Mouse (Mus musculus) frontal cortex, postnatal 25 days (tissue): ENCODE measurements around the gene Relt.

Source experiments
- DNase-seq, 2 experiments: peaks; one replicate each; pipeline ENCODE4 v3.0.0; 2022; ENCODE audit warnings: low spot score in 2 of 2

The Relt gene

GRCm38 (mm10) chr7:100862828-100863638 is at the start of gene Relt:
Relt (minus strand) TSS chr7:100863446.
- peak; percentile 83 to 87 for DNase-seq

GRCm38 (mm10) chr7:100911791-100912190 is 48.5 kb upstream of the Relt start:
- DNase-seq: no peak

- no peak for DNase-seq
Measured at GRCm38 (mm10) chr7:100911246-100911770, 48.1 kb upstream of the Relt start.

GRCm38 (mm10) chr7:100908567-100908966 is 45.3 kb upstream of the Relt start:
- DNase-seq: no peak

GRCm38 (mm10) chr7:100908061-100908460 is 44.8 kb upstream of the Relt start:
- DNase-seq: no peak

- DNase-seq: peak; percentile 84 to 86
Measured at GRCm38 (mm10) chr7:100907231-100907630, 44.0 kb upstream of the Relt start.

GRCm38 (mm10) chr7:100906029-100906789 is 43.0 kb upstream of the Relt start:
- DNase-seq: no peak

GRCm38 (mm10) chr7:100905037-100905436 is 41.8 kb upstream of the Relt start:
- no peak for DNase-seq

- no peak for DNase-seq
Measured at GRCm38 (mm10) chr7:100904612-100905011, 41.4 kb upstream of the Relt start.

- DNase-seq: no peak
Measured at GRCm38 (mm10) chr7:100902451-100903137, 39.3 kb upstream of the Relt start.

- no peak for DNase-seq
Measured at GRCm38 (mm10) chr7:100897828-100898227, 34.6 kb upstream of the Relt start.

- DNase-seq: no peak
Measured at GRCm38 (mm10) chr7:100894833-100895226, 31.6 kb upstream of the Relt start.

- DNase-seq: peak; percentile 29 to 43
Measured at GRCm38 (mm10) chr7:100894057-100894832, 31.0 kb upstream of the Relt start.

- DNase-seq: peak in 1 of 2 experiments; percentile 30
Measured at GRCm38 (mm10) chr7:100893249-100894056, 30.2 kb upstream of the Relt start.

- peak; percentile 50 to 57 for DNase-seq
Measured at GRCm38 (mm10) chr7:100886535-100886934, 23.3 kb upstream of the Relt start.

- DNase-seq: no peak
Measured at GRCm38 (mm10) chr7:100884460-100884859, 21.2 kb upstream of the Relt start.

GRCm38 (mm10) chr7:100881950-100882349 is 18.7 kb upstream of the Relt start:
- DNase-seq: no peak

- DNase-seq: no peak
Measured at GRCm38 (mm10) chr7:100881531-100881930, 18.3 kb upstream of the Relt start.

GRCm38 (mm10) chr7:100879595-100879994 is 16.3 kb upstream of the Relt start:
- no peak for DNase-seq

GRCm38 (mm10) chr7:100876771-100877170 is 13.5 kb upstream of the Relt start:
- DNase-seq: no peak
